In the genomic region with DNA sequence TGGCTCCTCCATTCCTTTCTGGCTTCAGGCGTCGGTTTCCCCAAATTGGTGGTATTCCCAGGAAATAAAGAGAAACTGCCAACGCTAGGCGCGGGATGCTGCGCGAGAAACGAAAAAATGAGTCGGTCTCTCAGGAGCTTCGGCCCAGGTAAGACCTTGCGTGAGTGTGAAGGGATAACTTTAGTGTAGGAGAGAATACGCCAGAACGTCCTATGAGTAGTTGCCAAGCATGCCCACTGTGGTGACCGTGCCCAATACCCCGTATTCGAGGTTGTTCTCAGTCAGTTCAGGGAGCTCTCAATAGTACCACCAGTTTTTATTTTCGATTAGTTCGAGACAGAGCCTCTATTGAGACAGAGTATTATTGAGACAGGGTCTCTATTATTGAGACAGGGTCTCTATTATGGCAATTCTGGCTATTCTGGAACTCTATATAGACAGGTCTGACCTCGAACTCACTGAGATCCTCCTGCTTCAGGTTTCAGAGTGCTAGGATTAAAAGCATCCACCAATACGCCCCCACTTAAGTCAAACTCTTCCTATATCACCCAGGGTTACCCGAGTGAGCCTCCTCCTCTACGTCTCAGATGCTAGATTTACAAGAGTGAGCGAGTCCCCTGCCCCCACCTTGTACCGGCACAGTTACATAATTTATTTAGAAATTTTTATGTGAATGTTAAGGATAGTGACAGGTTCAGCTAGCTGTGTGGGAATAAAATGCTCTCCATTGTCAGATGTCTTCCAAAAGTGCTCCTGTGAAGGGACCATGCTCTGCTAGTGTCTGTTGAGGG, we compare ENCODE assay signal across 8 mouse cellular contexts. TPM values are rescaled to one million over a fixed set of nuclear protein-coding genes. Genes with fewer than 3 reads are reported as not detected.
A peak's percentile ranks its signal among the peaks of the same experiment; 100 is the strongest.
DNase-seq lines count a peak whose midpoint lies in the region; ATAC-seq and TF ChIP-seq lines count a peak whose summit lies in the region.

No protein-coding gene starts in this region.

- ATAC-seq in lung, embryonic 14.5 days (ENCODE audit: insufficient read depth), result peak; percentile 52; the same call in 1 of the 2 replicates
- ATAC-seq in hindbrain, embryonic 13.5 days (ENCODE audit: low FRiP score), result peak; percentile 53
- ATAC-seq in midbrain, embryonic 13.5 days, result peak; percentile 61

- no peak for TF ChIP-seq CTCF in lung, embryonic 14.5 days (IDR thresholded peaks at IDR 0.05; ENCODE audit: low read depth)

- DNase-seq in lung, embryonic 14.5 days, result no peak
- no peak for DNase-seq in lung, postnatal 14 days
- no peak for DNase-seq in layer of hippocampus, postnatal 14 days (ENCODE audit: low spot score in 2 of 2)
- no peak for DNase-seq in gastrocnemius, postnatal 25 days
- no peak for DNase-seq in layer of hippocampus, adult 9-11 months

- H3K4me1 ChIP-seq in lung, embryonic 14.5 days (ENCODE audit: insufficient read depth), result peaks cover 8% of the 10 kb centered on the region; the same call in 1 of the 2 replicates
- H3K4me1 ChIP-seq in brown adipose tissue, adult 24 weeks (ENCODE audit: control insufficient read depth, insufficient read depth, insufficient read length, low read length), result no peaks in the 10 kb centered on the region
- peaks cover 29% of the 10 kb centered on the region for H3K4me1 ChIP-seq in hindbrain, embryonic 13.5 days (replicated peaks)
- peaks cover 31% of the 10 kb centered on the region for H3K4me1 ChIP-seq in midbrain, embryonic 13.5 days (replicated peaks)

- no peaks in the 10 kb centered on the region for H3K27me3 ChIP-seq in lung, embryonic 14.5 days (ENCODE audit: insufficient read depth, low read length)
- no peaks in the 10 kb centered on the region for H3K27me3 ChIP-seq in hindbrain, embryonic 13.5 days
- no peaks in the 10 kb centered on the region for H3K27me3 ChIP-seq in midbrain, embryonic 13.5 days

- H3K9me3 ChIP-seq in lung, embryonic 14.5 days (ENCODE audit: low read depth, low read length), result no peaks in the 10 kb centered on the region
- no peaks in the 10 kb centered on the region for H3K9me3 ChIP-seq in hindbrain, embryonic 13.5 days
- H3K9me3 ChIP-seq in midbrain, embryonic 13.5 days, result no peaks in the 10 kb centered on the region

- peak overlapping the region; percentile 93 for H3K9ac ChIP-seq in lung, embryonic 14.5 days
- peak overlapping the region; percentile 91 for H3K9ac ChIP-seq in hindbrain, embryonic 13.5 days
- H3K9ac ChIP-seq in midbrain, embryonic 13.5 days (replicated peaks), result peak overlapping the region; percentile 82

- peaks cover 53% of the 10 kb centered on the region for H3K36me3 ChIP-seq in lung, embryonic 14.5 days (ENCODE audit: insufficient read depth)
- peaks cover 47% of the 10 kb centered on the region for H3K36me3 ChIP-seq in hindbrain, embryonic 13.5 days
- H3K36me3 ChIP-seq in midbrain, embryonic 13.5 days, result peaks cover 38% of the 10 kb centered on the region

- 4% methylated on average over 24 of the region's 24 CpGs for WGBS in lung, embryonic 14.5 days
- WGBS in hindbrain, embryonic 13.5 days, result 9% methylated on average over 24 of the region's 24 CpGs
- 8% methylated on average over 24 of the region's 24 CpGs for WGBS in midbrain, embryonic 13.5 days

- H3K4me2 ChIP-seq in lung, embryonic 14.5 days, result peak overlapping the region; percentile 88
- peak overlapping the region; percentile 94 for H3K4me2 ChIP-seq in hindbrain, embryonic 13.5 days
- peak overlapping the region; percentile 95 for H3K4me2 ChIP-seq in midbrain, embryonic 13.5 days (replicated peaks)

- H3K27ac ChIP-seq in lung, embryonic 14.5 days (ENCODE audit: low read depth), result peak overlapping the region; percentile 76
- H3K27ac ChIP-seq in brown adipose tissue, adult 24 weeks (replicated peaks; ENCODE audit: low read depth, low read length), result no peak overlapping the region
- H3K27ac ChIP-seq in hindbrain, embryonic 13.5 days, result peak overlapping the region; percentile 83
- peak overlapping the region; percentile 80 for H3K27ac ChIP-seq in midbrain, embryonic 13.5 days

- H3K4me3 ChIP-seq in lung, embryonic 14.5 days (ENCODE audit: low read depth, low read length), result peak overlapping the region; percentile 90
- H3K4me3 ChIP-seq in brown adipose tissue, adult 24 weeks (ENCODE audit: insufficient read depth, low read depth, low read length), result peak overlapping the region; percentile 83
- peak overlapping the region; percentile 98 for H3K4me3 ChIP-seq in hindbrain, embryonic 13.5 days
- H3K4me3 ChIP-seq in midbrain, embryonic 13.5 days (replicated peaks), result peak overlapping the region; percentile 90

RNA-seq across cellular contexts. Expression of a gene that starts 0.7 kb away (rescaled TPM):
- 193 and 202 TPM in 2 replicates for polyA plus RNA-seq in lung, embryonic 14.5 days (2014; fragmentation: Nextera tagmentation; extraction: Ambion mirVana)
- 49.0 and 53.6 TPM in 2 replicates for polyA plus RNA-seq in brown adipose tissue, adult 24 weeks (2012; ENCODE audit: insufficient read depth, insufficient read length, missing spikeins)
- 144 and 151 TPM in 2 replicates for polyA plus RNA-seq in hindbrain, embryonic 13.5 days (2015; fragmentation: Nextera tagmentation; extraction: Ambion mirVana)
- polyA plus RNA-seq in midbrain, embryonic 13.5 days (2015; fragmentation: Nextera tagmentation; extraction: Ambion mirVana), result 165 and 168 TPM in 2 replicates
- total RNA-seq in layer of hippocampus, postnatal 14 days (2021), result 10 to 100 TPM; 52.4 to 53.5 TPM
- total RNA-seq in gastrocnemius, postnatal 25 days (2021), result 10 to 100 TPM; 43.9 to 45.5 TPM

RNA-seq across cellular contexts. Expression of a gene that starts 27.6 kb away (rescaled TPM):
- polyA plus RNA-seq in lung, embryonic 14.5 days (2014; fragmentation: Nextera tagmentation; extraction: Ambion mirVana), result 95.8 and 96.9 TPM in 2 replicates
- polyA plus RNA-seq in brown adipose tissue, adult 24 weeks (2012; ENCODE audit: insufficient read depth, insufficient read length, missing spikeins), result 21.5 and 24.2 TPM in 2 replicates
- polyA plus RNA-seq in hindbrain, embryonic 13.5 days (2015; fragmentation: Nextera tagmentation; extraction: Ambion mirVana), result 77.1 and 84.1 TPM in 2 replicates
- 75.1 and 79.3 TPM in 2 replicates for polyA plus RNA-seq in midbrain, embryonic 13.5 days (2015; fragmentation: Nextera tagmentation; extraction: Ambion mirVana)
- total RNA-seq in layer of hippocampus, postnatal 14 days (2021), result 10 to 100 TPM; 75.6 to 78.0 TPM
- total RNA-seq in gastrocnemius, postnatal 25 days (2021), result 10 to 100 TPM; 18.0 to 18.5 TPM

RNA-seq across cellular contexts. Expression of a gene that starts 50.3 kb away (rescaled TPM):
- 105 and 115 TPM in 2 replicates for polyA plus RNA-seq in lung, embryonic 14.5 days (2014; fragmentation: Nextera tagmentation; extraction: Ambion mirVana)
- polyA plus RNA-seq in brown adipose tissue, adult 24 weeks (2012; ENCODE audit: insufficient read depth, insufficient read length, missing spikeins), result 97.8 and 117 TPM in 2 replicates
- 50.2 and 52.2 TPM in 2 replicates for polyA plus RNA-seq in hindbrain, embryonic 13.5 days (2015; fragmentation: Nextera tagmentation; extraction: Ambion mirVana)
- polyA plus RNA-seq in midbrain, embryonic 13.5 days (2015; fragmentation: Nextera tagmentation; extraction: Ambion mirVana), result 51.2 and 55.2 TPM in 2 replicates
- total RNA-seq in layer of hippocampus, postnatal 14 days (2021), result 10 to 100 TPM; 92.4 to 95.1 TPM
- 10 to 100 TPM; 53.6 to 54.2 TPM for total RNA-seq in gastrocnemius, postnatal 25 days (2021)
